Mouse (Mus musculus) erythroblast, embryonic 14.5 days (primary cell): ENCODE data around the gene Iqschfp.

Source experiments
- GATA1 ChIP-seq: IDR thresholded peaks from 2 replicates; pipeline ENCODE4 v1.6.1; 2012; ENCODE audit warnings: low read length, inconsistent platforms, mixed read lengths
- TAL1 ChIP-seq: IDR thresholded peaks from 3 replicates; pipeline ENCODE4 v1.6.1; 2012; ENCODE audit warnings: low read length, inconsistent platforms, mixed read lengths

- no peak for TF ChIP-seq TAL1
- TF ChIP-seq GATA1, result no peak
Measured at GRCm38 (mm10) chr3:68352961-68353360, 460.9 kb downstream of the Iqschfp start.
